Mouse (Mus musculus): ENCODE results near the gene Jph2. TPM values are rescaled to one million over a fixed set of nuclear protein-coding genes. Genes with fewer than 3 reads are reported as not detected.
A peak's percentile ranks its signal among the peaks of the same experiment; 100 is the strongest.

The Jph2 gene
- total RNA-seq, 2 experiments from 2014 or later: 0.78 to 1.0 TPM

- no peak for DNase-seq (ENCODE audit: low spot score in 2 of 2)
Measured at GRCm38 (mm10) chr2:163362940-163363921, 34.6 kb downstream of the Jph2 start.

- DNase-seq (ENCODE audit: low spot score in 2 of 2): no peak
Measured at GRCm38 (mm10) chr2:163360858-163361623, 36.8 kb downstream of the Jph2 start.

GRCm38 (mm10) chr2:163359253-163359652 lies 38.5 kb downstream of the Jph2 start:
- no peak for DNase-seq (ENCODE audit: low spot score in 2 of 2)

- DNase-seq (ENCODE audit: low spot score in 2 of 2): no peak
Measured at GRCm38 (mm10) chr2:163358662-163359061, 39.1 kb downstream of the Jph2 start.

DNA sequence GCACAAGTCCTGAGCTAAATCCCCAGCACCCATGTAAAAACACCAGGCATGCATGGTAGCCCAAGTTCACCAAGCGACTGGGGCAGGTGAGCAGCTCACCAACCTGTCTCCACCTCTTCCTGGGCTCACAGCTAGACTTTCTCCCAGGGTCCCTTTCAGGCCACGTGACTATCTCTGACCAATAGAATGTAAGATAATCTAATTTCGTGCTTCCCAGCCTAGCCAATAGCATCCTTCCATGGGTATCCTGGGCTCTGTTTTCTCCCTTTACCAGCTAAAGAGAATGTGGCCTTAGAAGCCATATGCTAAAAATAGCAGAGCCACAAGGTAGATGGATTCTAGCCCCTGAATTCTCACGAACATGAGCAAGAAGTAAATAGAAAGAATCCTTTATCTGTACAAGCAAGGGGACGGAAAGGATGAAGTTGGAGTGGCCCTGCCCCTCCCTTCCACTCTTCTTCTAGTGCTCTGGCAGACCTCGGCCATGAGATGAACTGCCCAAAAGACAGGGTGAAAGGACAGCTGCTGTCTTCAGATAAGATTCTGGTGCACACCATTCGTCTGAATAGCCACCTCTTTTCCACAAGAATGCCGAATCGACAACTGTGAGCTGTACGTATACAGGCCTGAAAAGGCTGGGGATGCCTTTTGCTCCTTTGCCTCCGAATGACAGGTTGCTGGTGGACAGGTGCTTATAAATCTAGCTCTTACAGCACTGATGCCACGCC lies 41.5 kb downstream of the Jph2 start:
- no peak for DNase-seq (ENCODE audit: low spot score in 2 of 2)

- DNase-seq (ENCODE audit: low spot score in 2 of 2): no peak
Measured at GRCm38 (mm10) chr2:163355666-163356065, 42.1 kb downstream of the Jph2 start.

DNA sequence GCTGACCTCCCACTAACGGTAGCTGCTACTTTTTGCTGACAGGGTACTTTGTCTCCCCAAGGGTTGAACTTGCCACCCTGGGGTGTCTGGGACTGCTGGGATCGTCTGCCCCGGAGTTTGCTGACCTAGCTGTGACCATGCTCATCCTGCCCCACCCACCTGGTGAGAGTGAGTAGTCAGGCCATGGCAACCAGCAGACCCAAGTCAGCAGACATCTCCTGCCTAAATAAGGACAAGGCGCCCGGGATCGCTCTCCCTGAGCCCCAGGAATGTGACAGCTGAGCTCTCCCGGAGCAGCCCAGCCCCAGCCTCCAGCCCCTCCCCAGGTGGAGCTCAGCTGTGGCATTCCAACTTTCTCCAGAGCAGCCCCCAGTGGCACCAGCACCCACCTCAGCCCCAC lies 44.1 kb downstream of the Jph2 start:
- no peak for DNase-seq (ENCODE audit: low spot score in 2 of 2)

GRCm38 (mm10) chr2:163350443-163350842 lies 47.4 kb downstream of the Jph2 start:
- no peak for DNase-seq (ENCODE audit: low spot score in 2 of 2)

- DNase-seq (ENCODE audit: low spot score in 2 of 2): no peak
Measured at GRCm38 (mm10) chr2:163349411-163349810, 48.4 kb downstream of the Jph2 start.

GRCm38 (mm10) chr2:163348677-163349076 lies 49.1 kb downstream of the Jph2 start:
- no peak for DNase-seq (ENCODE audit: low spot score in 2 of 2)

GRCm38 (mm10) chr2:163347517-163348184 lies 50.1 kb downstream of the Jph2 start:
- DNase-seq (ENCODE audit: low spot score in 2 of 2): no peak

- DNase-seq (ENCODE audit: low spot score in 2 of 2): no peak
Measured at GRCm38 (mm10) chr2:163346497-163346896, 51.3 kb downstream of the Jph2 start.

GRCm38 (mm10) chr2:163344976-163345660 lies 52.7 kb downstream of the Jph2 start:
- no peak for DNase-seq (ENCODE audit: low spot score in 2 of 2)

DNA sequence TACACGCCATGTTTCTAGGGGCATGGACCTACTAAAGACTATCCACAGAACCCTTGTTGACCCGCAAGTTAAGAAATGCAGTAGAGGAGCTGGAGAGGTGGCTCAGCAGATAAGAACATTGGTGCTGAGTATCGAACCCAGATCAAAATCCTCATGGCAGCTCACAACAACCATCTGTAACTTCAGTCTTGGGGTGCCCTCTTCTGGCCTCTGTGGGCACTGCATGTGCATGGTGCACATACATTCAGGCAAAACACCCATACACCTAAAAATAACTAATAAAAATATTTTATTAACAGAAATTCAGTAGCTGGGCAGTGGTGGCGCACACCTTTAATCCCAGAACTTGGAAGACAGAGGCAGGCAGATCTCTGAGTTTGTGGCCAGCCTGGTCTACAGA lies 54.1 kb downstream of the Jph2 start:
- DNase-seq (ENCODE audit: low spot score in 2 of 2): peak in 1 of 2 experiments; percentile 37

- DNase-seq (ENCODE audit: low spot score in 2 of 2): peak; percentile 73 to 78
Measured at GRCm38 (mm10) chr2:163340263-163340662, 57.5 kb downstream of the Jph2 start.

DNA sequence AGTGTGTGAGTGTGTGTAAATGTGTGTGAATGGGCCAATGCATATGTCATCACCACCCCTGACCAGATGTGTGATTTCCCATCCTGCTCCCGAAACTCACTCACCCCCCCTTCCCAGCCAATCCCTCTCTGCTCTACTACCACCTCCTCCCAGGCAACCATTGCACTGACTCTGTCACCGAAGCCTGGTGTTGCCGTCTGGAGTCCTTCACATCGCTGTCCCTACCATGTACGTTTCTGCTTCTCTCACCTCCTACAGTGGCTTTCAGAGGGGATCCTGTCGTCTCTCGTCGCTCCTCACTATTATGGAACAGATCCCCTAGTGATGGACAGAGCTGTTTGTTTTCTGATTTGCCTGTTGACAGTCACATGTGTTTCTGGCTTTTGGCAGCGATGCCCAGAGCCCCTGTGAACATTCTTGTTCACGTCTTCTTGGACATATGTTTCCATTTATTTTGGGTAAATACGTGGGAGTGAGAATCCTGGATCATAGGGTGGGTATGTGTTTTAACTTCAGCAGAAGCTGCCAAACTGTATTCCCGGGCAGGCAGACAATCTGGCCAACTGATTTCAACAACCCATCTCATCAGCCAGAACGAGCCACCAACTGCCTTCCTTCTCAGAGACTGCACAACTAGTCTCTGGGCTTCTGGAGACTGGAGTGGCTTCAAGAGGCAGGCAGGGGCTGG lies 65.3 kb downstream of the Jph2 start:
- DNase-seq (ENCODE audit: low spot score in 2 of 2): peak in 1 of 2 experiments; percentile 30

DNA sequence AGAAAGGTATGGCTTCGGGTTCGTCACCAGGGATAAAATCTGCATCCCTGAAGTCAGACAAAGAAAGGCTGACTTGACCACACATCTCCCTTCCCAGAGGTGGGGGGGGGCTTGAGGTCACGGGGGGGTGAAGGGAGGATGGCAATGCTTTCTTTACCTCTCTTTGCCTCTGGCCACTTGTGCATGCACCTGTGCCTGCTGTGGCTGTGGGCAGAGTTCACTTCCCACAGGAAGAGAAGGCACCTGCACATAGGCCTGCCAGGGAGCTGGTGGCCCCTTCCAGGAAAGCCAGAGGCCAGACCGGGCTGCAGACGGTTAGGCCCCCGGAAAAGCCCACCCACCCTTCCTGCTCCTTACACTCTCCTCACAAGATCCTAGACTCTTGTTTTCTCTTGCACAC lies 66.4 kb downstream of the Jph2 start:
- no peak for DNase-seq (ENCODE audit: low spot score in 2 of 2)

GRCm38 (mm10) chr2:163330742-163331141 lies 67.1 kb downstream of the Jph2 start:
- peak; percentile 43 to 62 for DNase-seq (ENCODE audit: low spot score in 2 of 2)

GRCm38 (mm10) chr2:163323163-163323562 lies 74.6 kb downstream of the Jph2 start:
- DNase-seq (ENCODE audit: low spot score in 2 of 2): no peak

DNA sequence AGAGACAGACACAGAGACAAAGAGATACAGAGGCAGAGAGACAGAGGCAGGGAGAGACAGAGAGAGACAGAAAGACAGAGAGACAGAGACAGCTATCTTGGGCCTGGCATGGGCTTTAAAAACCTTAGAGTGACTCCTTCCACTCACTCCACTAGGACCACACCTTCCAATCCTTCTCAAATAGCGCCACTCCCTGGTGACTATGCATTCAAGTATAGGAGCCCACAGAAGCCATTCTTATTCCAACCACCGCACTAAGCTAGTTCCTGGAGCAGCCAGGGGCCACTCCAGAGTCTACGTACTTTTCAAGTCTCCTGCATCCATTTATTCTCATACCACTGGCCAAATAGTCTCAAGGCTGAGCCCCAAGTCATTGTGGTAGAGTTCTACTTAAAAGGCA lies 79.0 kb downstream of the Jph2 start:
- DNase-seq (ENCODE audit: low spot score in 2 of 2): no peak

All from layer of hippocampus, postnatal 10 days (tissue).